Mouse (Mus musculus) small intestine, adult 2 months (tissue): ENCODE measurements around the gene Map2k4.

Experiments
- CTCF ChIP-seq: fragments of 200-500 bp; IDR thresholded peaks from 2 replicates; pipeline ENCODE4 v1.5.1; 2012; ENCODE audit warnings: low read depth, mild to moderate bottlenecking, control low read depth, inconsistent platforms, low read length, moderate library complexity, mixed read lengths; ENCODE audit not compliant: insufficient replicate concordance, insufficient read length; ENCODE audit errors: extremely low read depth
- POLR2A ChIP-seq: fragments of 200-500 bp; IDR thresholded peaks from 2 replicates; pipeline ENCODE4 v1.6.1; 2012; ENCODE audit warnings: low read depth, mild to moderate bottlenecking, control low read depth, inconsistent platforms, low read length, moderate library complexity

GRCm38 (mm10) chr11:65661790-65662522, 126.1 kb downstream of the Map2k4 start:
- TF ChIP-seq POLR2A (no peak), CTCF (no peak)
